Mouse (Mus musculus) brain, adult 2 months (tissue): Measurements from ENCODE around the gene Abcg2.

Experiments used
- DNase-seq: peaks from one replicate; pipeline ENCODE4 v3.0.0; 2011; ENCODE audit warnings: low read depth, low spot score

Gene Abcg2

DNA sequence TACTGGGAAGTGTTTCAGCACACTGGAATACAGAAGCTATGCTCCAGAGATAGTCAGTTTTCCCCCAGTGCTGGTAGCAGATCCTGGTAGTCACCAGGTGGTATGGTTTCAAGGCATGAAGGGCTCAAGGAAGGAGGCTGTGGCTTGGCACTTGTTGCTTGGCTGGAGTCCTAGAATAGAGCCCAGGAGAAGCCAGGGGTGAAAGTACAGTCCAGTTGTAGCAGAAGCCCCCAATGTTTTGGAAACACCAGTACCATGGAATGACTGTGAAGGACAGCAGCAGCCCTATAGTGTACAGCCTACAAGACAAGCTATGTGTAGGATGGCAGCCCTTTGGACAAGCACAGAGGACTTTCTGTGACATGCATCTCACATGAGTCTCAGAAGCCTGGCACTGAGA, 54.2 kb downstream of the Abcg2 start:
- DNase-seq = no peak

DNA sequence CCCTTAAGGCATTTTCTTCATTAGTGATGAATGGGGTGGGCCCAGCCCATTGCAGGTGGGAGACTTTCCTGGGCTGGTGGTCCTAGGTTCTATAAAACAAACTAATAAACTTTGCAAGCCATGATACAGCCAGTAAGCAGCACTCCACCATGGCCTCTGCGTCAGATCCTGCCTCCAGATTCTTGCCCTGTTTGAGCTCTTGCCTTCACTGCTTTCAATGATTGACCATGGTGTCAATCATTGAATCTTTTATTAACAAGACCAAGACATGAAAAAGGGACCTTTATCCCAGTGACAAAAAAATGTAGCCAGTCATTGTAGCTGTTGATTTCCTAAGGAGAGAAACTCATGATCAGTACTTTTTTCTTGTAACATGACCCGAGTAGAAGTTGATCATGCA, 55.1 kb downstream of the Abcg2 start:
- DNase-seq = no peak

DNA sequence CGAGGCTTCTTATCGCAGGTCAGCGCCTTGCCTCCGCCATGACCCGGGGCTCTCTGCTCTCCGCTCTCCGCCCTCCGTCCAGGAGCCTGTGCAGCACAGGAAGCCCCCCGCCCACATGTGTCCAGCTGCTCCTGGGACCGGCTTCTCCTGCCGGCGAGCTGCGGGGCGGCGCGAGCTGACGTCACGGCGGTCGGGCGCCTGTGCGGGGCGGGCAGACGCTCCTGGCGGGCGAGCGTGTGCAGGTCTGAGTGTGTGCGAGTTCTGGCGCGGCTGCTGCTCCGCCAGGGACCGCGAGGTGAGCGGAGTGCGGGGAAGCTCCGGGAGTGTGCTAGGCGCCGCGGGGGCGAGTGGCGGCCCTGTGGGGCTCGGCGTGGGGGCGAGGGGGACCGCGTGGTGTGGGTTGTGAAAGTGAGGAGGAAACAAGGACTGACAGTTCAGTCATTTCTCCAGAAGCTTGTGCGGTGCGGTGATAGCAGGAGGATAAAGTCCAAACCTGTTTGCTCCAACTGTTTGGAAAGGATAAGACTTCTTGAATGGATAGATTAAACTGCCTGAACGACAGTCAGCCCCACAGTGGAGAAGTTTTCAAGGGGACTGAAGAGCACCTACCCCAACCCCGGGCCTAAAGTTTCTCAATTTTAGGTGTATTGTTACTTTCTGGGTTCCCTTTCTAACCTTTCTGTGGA, 56.2 kb downstream of the Abcg2 start:
- DNase-seq = peak; percentile 85

DNA sequence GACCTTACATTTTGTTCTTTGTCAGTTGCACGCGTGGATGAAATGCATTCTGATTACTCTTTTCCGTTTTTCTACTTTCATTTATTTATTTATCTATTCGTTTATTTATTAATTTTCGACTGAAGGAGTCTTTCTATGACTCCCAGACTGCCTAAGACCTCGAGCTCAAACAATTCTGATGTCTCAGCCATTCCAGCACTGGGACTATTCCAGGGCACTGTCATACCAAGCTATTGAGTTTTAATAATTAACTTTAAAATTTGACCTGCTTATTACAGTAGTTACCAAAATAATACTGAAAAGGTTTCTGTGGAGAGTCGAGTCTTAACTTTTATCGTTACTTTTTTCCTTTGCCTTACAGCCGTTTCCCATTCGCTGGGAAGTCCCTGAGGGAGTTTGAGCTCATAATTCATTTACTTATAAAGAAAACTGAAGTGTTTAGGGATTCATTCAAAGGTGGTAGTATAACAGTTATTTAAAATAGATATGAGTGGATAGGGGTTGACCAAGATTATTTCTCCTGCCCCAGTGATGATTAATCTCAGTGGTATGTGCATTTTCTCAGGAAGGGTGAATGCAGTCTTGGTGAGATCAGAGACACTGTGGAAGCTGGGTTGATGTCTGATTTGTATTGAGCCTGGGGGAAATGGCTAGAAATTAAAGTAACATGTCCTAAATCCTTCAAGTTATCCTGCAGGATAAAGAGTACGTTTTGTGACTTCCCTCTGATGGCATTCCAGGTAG, 56.9 kb downstream of the Abcg2 start:
- no peak for DNase-seq

DNA sequence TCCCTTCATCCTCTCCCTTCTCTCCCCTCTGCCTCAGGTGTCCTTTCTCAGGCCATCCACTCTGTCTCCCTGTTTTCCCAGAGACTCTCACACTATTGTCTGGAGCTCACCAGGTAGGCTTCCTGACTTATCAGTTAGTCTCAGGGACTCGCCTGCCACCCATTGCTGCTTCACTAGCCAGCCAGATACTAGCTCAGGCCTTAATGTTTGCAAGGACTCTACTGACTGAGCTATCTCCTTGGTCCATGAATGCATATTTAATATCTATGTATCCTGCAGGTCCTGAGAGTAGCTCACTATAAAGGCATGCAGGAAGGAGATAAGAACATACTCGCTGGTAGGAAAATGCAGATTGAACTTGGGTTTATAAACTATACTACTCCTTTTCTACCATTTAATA, 57.9 kb downstream of the Abcg2 start:
- no peak for DNase-seq

DNA sequence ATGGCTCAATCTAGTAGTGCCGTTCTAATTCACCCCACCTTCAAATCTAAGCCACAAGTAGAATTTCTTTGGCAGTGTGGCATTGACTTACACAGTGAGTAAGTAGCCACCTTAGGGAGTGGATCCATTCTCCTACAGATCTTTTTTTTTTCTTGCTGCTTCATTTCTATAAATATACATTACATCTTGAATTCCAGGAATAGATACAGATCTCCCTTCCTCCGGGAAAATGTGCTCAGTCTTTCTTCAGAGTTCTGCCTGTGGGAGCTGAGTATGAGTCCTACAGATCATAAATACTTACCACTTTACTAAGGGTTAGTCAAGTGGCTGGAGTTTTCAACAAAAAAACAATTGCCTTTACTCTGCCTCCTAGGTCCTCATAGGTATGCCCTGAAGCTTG, 60.3 kb downstream of the Abcg2 start:
- DNase-seq = peak; percentile 62

DNA sequence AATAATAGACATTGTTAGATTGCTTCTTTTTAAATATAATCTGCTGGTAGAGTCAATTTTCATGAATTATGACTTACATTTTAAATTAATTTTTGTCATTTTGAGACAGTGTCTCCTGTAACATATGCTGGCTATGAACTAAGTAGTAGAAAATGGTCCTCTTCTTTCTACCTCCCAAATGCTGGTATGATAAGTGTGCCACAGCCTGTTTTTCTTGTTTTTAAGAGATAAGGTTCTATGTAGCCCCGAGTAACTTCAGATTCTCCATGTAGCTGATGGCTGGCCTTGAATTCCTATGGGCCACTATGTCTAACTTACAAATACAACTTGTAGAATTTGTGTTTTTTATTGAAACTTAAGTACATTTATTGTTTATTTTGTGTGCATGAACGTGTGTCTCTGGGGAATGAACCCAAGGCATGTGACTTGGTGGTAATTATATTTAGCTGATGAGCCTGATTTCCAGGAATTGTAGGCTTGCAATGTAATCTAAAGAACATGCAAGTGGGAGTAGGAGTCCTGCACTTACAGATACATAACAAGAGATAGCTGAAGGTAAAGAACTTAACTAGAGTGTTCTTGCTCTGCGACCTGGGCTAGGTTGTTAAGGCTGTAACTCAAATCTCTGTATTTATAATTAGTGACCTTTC, 63.9 kb downstream of the Abcg2 start:
- no peak for DNase-seq

DNA sequence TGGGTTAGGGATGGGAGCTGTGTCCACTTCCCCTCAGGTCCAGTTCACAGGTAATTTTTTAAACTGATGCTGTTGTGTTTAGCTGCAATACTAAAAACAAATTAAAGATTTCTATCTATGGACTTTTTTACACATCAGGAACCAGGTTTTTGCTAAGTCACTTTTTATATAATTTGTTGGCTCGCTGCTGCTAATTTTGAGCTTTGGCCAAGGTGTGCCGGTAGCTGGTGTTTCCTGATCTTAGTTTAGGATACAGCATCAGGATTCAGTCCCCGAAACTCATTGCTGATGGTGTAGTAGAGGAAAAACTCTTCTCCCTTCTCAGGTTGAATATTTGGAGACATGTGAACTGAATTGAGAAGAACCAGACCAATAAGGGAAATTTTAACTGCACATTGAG, 65.8 kb downstream of the Abcg2 start:
- no peak for DNase-seq

DNA sequence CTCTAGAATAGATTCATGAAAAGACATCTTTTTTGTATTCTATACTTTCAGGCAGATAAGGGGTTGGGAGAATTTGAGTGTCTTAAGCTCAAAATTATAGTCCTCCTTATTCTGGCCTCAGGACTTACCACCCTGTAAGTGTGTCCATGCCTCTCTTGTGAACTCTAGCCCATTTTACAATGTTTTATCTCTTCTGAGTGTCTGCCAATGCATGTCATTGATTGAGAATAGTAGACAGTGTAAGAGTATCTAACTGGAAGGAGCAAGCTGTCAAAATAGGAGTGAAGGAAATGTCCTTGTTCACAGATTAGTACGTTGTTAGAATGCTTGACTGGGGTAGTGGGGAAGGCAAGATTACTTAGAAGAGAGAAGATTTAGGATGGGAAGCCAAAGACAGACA, 66.7 kb downstream of the Abcg2 start:
- no peak for DNase-seq

DNA sequence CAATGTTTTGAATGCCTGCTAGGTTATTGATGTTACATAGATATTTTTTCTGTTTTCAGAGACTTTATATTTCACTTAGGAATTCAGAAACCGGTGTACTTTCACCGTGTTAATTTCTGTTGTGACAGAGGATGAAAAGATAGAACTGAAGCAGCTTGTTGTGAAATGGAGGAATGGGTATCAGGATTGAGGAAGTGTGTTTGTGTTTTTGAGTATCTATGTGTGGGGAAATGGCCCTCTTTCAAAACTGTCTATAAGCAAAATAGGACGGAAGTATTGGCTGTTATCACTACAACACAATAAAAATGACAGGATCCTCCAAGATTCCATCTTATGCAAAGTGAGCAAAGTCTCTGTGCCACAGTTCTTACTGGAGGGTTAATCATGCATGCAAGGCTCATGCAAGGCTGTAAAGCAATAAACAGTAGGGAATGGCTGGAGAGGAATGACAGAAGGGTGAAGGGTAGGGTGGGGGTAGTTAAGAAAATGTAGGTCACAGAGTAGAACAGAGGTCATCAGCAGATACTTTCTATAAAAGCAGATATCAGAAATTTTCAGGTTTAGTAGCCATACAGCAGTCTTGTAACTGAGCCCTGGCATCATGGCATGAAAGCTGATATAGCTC, 76.7 kb downstream of the Abcg2 start:
- no peak for DNase-seq

DNA sequence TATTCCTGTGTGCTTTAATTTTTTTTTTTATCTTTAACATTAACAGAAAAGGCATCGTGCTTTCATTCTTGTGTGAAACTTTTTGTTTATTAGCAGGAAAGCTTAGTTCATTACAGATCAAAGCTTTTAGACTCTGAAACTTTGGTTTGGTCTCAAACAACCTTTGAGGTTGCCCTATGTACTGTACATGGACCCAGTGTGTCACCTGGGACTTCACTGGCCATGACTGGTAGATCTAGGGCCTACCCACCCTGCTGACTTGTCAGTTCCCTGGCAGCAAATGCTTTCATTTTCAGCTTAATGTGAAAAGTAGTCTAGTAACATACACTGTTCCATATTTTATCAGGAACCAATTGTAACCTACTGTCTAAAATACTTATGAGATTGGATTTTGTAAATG, 93.5 kb downstream of the Abcg2 start:
- DNase-seq = no peak

DNA sequence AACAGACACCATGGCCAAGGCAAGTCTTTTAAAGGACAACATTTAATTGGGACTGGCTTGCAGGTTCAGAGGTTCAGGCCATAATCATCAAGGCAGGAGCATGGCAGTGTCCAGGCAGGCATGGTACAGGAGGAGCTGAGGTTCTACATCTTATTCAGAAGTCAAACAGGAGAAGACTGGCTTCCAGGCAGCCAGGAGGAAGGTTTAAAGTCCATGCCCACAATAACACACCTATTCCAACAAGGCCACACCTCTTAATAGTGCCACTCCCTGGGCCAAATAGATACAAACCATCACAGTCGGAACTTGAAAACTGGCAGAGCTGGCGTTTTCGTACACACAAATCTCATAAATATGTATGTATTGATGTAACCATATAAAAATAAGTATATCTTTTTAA, 94.2 kb downstream of the Abcg2 start:
- no peak for DNase-seq

DNA sequence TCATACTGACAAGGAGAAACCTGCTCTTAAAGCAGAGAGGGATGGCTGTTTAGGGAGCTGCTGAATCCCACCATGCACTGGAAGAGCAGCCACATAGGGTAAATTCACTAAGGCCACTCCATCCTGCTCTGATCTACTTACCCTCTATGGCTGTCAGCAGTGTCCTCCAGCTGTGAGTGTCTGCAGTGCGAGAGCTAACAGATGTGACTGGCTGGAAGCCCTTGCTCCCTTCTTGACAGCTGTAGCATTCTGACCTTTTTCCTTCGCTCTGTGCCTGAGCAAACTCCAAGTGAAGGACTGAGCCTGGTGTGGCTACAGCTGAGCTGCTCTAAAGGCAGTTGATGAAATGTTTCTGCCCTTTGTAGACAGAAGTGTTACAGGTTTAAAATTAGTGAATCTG, 107.3 kb downstream of the Abcg2 start:
- no peak for DNase-seq

DNA sequence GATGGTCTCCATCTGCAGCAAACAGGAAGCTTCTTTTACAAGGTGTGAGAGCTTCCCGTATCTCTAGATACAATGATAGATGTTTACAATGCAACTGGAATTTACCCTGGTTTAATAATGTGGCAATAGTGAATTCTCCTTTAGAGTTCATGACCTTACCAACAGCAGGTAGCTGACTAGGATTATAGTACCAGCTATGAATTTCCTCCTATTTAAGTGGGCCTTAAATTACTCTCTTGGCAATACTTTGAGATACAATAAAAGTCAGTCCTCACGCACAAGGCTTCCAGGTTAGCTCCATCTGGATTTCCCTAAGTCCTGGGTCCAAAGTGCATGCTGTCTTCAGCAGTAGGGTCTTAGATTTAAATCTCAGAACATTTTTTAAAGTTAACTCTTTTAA, 109.9 kb downstream of the Abcg2 start:
- DNase-seq = no peak

DNA sequence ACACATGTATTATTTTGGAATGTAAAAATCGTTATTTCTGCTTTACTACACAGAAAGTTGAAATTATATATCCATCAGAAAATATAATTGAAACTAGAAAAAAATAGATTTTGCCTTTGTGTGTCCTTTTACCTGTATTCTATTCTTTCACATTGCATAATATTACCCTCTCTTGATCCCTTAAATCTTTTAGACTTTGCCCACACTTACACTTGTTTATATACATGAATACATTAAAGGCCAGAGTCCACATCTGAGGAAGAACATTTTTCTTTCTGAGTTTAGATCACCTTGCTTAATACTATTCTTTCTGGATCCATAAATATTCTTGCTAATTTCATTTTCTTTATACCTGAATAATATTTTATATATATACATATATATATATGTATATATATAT, 110.4 kb downstream of the Abcg2 start:
- DNase-seq = no peak

DNA sequence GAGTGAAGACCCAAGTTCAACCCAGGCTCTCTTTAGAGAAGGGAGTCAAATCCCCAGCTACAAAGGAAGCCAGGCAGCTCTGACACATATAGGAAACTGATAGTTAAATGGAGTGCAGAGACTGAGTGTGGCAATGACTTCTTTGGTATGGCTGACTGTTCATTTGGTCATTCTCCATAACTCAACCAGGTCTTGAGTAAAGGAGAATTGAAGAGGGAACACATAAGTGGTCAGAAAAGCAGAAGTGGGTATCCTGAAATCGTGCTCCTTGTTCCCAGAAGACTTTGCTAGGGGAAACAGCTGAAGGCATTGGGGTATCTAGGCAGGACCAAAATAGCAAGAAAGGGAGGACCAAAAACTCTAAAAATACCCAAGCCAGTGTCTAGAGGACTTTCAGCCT, 126.0 kb downstream of the Abcg2 start:
- DNase-seq = no peak

DNA sequence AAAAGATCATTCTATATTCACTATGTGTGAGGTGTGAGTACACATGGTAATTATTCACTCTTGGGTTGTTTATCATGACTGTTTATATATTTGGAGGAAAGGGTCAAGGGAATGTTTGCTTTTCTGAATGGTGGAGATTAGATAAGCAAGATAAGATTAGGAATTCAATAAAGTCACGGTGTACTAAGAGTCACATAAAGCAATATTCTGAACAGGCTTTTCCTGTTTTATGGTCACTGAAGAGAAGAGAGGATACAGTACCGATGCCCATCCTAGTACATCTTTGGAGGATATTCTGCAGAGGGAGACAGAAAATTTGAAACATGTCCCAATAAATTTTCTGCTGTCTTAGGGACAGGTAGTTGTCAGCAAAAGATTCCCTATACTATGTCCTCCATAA, 127.6 kb downstream of the Abcg2 start:
- DNase-seq = no peak

DNA sequence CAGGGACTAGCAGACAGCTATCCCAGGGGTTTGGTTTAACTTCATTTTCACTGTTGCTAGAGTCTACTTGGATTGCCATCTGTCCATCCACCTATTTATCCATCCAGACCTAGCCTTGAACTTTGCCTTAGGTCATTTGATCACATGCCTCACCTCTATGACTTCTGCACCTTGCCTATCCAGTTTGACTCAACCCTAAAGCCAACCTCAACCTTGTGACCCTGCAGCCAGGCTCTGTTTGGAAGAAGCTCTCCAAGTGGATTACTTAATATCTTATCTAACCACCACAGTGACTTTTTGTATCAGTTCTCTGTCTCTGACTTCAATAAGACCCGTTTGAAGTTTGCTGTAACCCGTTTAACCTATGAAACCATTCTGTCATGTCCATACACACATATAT, 149.5 kb downstream of the Abcg2 start:
- no peak for DNase-seq

DNA sequence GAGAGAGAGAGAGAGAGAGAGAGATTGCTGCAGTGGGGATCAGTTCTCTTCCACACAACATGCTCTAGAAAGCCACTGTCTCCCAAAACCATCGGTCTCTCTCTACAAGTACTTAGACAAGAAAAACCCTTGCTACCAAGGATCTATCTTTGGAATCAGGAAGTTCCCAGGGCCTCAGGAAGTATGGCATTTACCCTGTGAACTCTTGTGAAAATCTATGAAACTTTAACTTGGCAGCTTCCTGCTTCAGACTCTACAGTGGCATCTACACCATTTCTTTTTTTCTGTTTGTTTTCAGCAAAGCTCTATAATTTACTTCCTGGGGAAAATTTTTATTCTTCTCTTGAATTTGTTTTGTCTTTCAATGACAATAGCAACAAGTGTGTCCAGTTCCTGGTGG, 150.8 kb downstream of the Abcg2 start:
- peak; percentile 2 for DNase-seq
